Mouse (Mus musculus): Measurements from ENCODE around the gene Slc6a9. TPM values are rescaled to one million over a fixed set of nuclear protein-coding genes. Genes with fewer than 3 reads are reported as not detected.
A peak's percentile ranks its signal among the peaks of the same experiment; 100 is the strongest.

Slc6a9 gene
- polyA plus RNA-seq, 1 experiment from 2014 or later = 15.0 TPM

DNA sequence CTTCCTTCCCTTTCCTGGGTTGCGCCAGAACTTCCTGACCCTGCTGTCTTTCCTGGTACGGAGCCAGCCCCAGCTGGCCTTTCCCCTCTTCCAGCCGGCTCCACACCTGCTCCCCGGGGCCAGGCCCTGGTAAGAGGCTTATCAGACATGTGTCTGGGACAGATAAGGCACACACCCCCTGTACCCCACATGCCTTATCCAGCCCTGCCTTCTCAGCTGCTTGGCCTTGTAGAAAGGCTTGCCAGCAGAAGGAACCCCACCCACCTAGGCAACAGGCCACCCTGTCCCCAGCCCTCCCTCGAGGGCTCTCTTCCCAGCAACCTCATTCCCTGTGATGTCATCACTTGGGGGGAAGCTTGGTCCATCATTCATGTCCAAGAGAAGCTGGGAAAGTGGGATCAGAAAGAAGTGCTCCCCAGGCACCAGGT, 4.2 kb upstream of the Slc6a9 start:
- peak overlapping the region; percentile 39 for H3K4me2 ChIP-seq
- H3K9me3 ChIP-seq = no peaks in the 10 kb centered on the region
- ATAC-seq (ENCODE audit: insufficient read depth, low FRiP score, low read depth) = peak; percentile 91
- H3K27me3 ChIP-seq (replicated peaks) = no peaks in the 10 kb centered on the region
- peak overlapping the region; percentile 77 for H3K27ac ChIP-seq
- H3K36me3 ChIP-seq = no peaks in the 10 kb centered on the region
- H3K4me3 ChIP-seq (replicated peaks) = no peak overlapping the region
- WGBS = 10% methylated on average over 5 of the region's 5 CpGs
- no peak overlapping the region for H3K9ac ChIP-seq
- peaks cover 31% of the 10 kb centered on the region for H3K4me1 ChIP-seq

DNA sequence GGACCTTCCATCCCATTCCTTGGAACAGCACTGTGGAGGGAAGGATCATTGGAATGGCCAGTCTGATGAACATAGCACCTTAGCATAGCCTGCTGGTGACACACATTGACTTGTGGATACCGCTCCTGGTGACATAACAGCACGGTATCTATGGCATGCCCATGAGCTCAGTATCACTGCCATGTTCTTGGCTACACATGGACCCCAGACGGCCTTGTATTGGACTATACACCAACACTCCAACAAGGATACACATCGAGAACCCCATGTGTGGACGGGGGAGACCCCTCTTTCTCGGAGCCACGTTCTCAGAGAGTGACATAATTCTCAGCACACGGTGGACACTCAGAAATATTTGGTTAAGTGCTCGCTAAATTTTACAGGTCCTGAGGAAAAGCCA, 3.5 kb upstream of the Slc6a9 start:
- Histone ChIP-seq H3K9me3 (no peaks in the 10 kb centered on the region), H3K27ac (peak overlapping the region; percentile 77; the same call in 1 of the 2 replicates), H3K4me2 (no peak overlapping the region), H3K4me1 (peaks cover 31% of the 10 kb centered on the region), H3K4me3 (replicated peaks) (no peak overlapping the region), H3K36me3 (no peaks in the 10 kb centered on the region), H3K9ac (no peak overlapping the region), H3K27me3 (replicated peaks) (no peaks in the 10 kb centered on the region)
- ATAC-seq (ENCODE audit: insufficient read depth, low FRiP score, low read depth) = no peak
- 92% methylated on average over 9 of the region's 9 CpGs for WGBS

GRCm38 (mm10) chr4:117831499-117831898, 2.8 kb upstream of the Slc6a9 start:
- H3K9ac ChIP-seq = no peak overlapping the region
- no peak overlapping the region for H3K4me3 ChIP-seq (replicated peaks)
- H3K36me3 ChIP-seq = no peaks in the 10 kb centered on the region
- H3K27ac ChIP-seq = peak overlapping the region; percentile 18; the same call in 1 of the 2 replicates
- no peak overlapping the region for H3K4me2 ChIP-seq
- ATAC-seq (ENCODE audit: insufficient read depth, low FRiP score, low read depth) = no peak
- H3K4me1 ChIP-seq = peaks cover 31% of the 10 kb centered on the region
- 73% methylated on average over 2 of the region's 2 CpGs for WGBS
- no peaks in the 10 kb centered on the region for H3K27me3 ChIP-seq (replicated peaks)
- no peaks in the 10 kb centered on the region for H3K9me3 ChIP-seq

DNA sequence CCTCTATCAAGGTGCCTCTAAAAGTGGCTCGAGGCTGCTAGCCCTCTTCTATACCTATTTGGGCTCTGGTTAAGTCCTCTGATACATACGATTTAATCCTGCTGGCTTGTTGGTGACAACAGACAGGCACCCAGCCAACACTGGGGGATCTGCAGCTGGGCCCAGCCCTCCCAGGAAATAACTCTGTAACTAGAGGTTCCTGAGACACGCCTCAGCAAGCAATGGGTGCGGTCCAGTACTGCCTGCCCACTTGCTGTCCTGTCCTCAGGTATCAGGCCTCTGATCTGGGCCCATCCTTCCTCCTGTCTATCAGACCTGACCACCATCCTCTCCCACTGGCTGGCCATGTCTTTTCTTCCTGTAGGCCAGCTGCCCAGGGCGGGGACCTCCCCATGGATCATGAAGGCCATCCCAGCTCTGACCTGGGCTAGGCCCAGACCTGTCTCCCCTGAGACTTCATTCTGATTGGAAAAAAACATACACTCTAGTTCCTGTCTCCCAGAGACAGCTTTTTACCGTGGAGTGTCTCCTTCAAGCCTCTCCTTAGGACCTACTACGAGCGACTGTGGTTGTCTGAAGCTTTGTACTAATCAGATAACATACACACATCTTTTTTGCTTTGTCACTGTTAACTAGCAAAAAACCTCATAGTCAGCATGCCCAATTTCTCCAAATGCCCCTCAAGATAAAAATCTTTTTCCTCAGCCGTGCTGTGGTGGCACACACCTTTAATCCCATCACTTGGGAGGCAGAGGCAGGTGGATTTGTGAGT, 2.2 kb upstream of the Slc6a9 start:
- Histone ChIP-seq H3K4me3 (replicated peaks) (no peak overlapping the region), H3K9me3 (no peaks in the 10 kb centered on the region), H3K9ac (no peak overlapping the region), H3K4me2 (no peak overlapping the region), H3K4me1 (peaks cover 36% of the 10 kb centered on the region), H3K36me3 (no peaks in the 10 kb centered on the region), H3K27me3 (replicated peaks) (no peaks in the 10 kb centered on the region), H3K27ac (peak overlapping the region; percentile 18; the same call in 1 of the 2 replicates)
- 60% methylated on average over 9 of the region's 9 CpGs for WGBS
- peak; percentile 19; the same call in 1 of the 2 replicates for ATAC-seq (ENCODE audit: insufficient read depth, low FRiP score, low read depth)

DNA sequence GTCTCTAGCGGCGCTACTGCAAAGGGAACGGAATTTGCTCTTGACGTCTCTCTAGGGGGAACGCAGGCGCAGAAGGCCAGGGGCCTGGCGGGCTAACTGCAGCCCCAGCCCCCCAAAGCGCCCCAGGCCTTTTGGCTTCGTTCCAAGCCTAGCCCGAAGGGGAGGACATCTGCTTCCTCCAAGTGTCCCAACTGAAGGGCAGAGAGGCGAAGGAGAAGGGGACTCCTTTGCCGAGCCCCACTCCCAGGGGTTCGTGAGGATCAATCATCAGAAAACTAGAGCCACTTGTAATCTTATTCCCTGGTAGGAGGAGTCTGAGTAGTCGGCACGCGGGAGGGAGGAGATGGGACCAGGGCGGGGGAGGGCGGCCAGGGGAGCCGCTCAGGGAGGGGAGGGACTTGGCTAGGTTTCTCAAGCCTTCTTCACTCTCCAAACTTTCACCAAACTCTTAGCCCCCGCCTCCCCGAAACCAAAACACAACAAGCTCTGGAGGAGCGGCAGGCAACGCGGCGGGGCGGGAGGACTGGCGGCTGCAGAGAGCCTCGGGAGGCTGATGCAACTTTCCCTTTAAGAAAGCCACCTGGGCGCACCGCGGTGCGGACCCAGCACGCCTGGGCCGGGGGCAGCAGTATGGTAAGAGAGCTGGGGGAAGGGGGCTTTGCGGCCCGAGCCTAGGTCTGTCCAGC, 682 bp downstream of the Slc6a9 start:
- WGBS = under 1% methylated on average over 36 of the region's 36 CpGs
- no peaks in the 10 kb centered on the region for H3K36me3 ChIP-seq
- H3K4me2 ChIP-seq = peak overlapping the region; percentile 93

GRCm38 (mm10) chr4:117835531-117836111, 1.3 kb downstream of the Slc6a9 start:
- ATAC-seq (ENCODE audit: insufficient read depth, low FRiP score, low read depth) = peak; percentile 44
- Histone ChIP-seq H3K27ac (peak overlapping the region; percentile 93), H3K9ac (peak overlapping the region; percentile 69), H3K36me3 (no peaks in the 10 kb centered on the region), H3K4me1 (peaks cover 25% of the 10 kb centered on the region), H3K4me3 (replicated peaks) (peak overlapping the region; percentile 58), H3K4me2 (peak overlapping the region; percentile 93), H3K9me3 (no peaks in the 10 kb centered on the region), H3K27me3 (replicated peaks) (no peaks in the 10 kb centered on the region)
- WGBS = under 1% methylated on average over 60 of the region's 60 CpGs

More for the DNA sequence above, 682 bp downstream of the Slc6a9 start:
- H3K4me1 ChIP-seq = peaks cover 31% of the 10 kb centered on the region
- H3K9ac ChIP-seq = peak overlapping the region; percentile 69
- peak overlapping the region; percentile 93 for H3K27ac ChIP-seq
- peak; percentile 42 for ATAC-seq (ENCODE audit: insufficient read depth, low FRiP score, low read depth)
- H3K9me3 ChIP-seq = no peaks in the 10 kb centered on the region
- H3K4me3 ChIP-seq (replicated peaks) = peak overlapping the region; percentile 58
- no peaks in the 10 kb centered on the region for H3K27me3 ChIP-seq (replicated peaks)

GRCm38 (mm10) chr4:117836204-117836767, 2.0 kb downstream of the Slc6a9 start:
- peak; percentile 86 for ATAC-seq (ENCODE audit: insufficient read depth, low FRiP score, low read depth)
- Histone ChIP-seq H3K4me1 (peaks cover 23% of the 10 kb centered on the region), H3K36me3 (no peaks in the 10 kb centered on the region), H3K9me3 (no peaks in the 10 kb centered on the region), H3K4me2 (peak overlapping the region; percentile 93), H3K9ac (peak overlapping the region; percentile 69), H3K27ac (peak overlapping the region; percentile 93), H3K4me3 (replicated peaks) (peak overlapping the region; percentile 58), H3K27me3 (replicated peaks) (no peaks in the 10 kb centered on the region)
- 0% methylated on average over 43 of the region's 48 CpGs for WGBS

DNA sequence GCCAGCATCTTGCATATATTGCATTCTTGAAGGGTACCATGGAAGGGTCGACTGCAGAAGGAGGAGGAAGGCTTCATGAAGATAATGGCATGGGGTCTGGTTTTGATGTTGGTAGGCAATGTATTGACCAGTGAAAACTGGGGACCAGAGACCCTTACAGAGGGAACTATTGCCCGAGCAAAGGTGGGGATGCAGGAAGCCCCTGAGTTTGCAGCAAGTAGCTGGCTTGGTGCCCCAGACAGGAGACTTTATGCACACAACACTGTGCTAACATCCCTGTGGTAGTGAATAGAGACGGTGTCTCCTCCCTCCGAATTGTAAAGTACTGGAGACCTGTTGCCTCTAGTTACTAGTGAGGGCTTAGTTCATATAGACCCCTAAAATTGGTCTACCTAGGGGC, 3.0 kb downstream of the Slc6a9 start:
- H3K36me3 ChIP-seq = no peaks in the 10 kb centered on the region
- H3K27me3 ChIP-seq (replicated peaks) = no peaks in the 10 kb centered on the region
- no peaks in the 10 kb centered on the region for H3K9me3 ChIP-seq
- peaks cover 13% of the 10 kb centered on the region for H3K4me1 ChIP-seq
- peak overlapping the region; percentile 93 for H3K4me2 ChIP-seq
- no peak overlapping the region for H3K9ac ChIP-seq
- no peak overlapping the region for H3K27ac ChIP-seq
- 64% methylated on average over 4 of the region's 4 CpGs for WGBS
- H3K4me3 ChIP-seq (replicated peaks) = peak overlapping the region; percentile 58; the same call in 1 of the 2 replicates
- ATAC-seq (ENCODE audit: insufficient read depth, low FRiP score, low read depth) = no peak

DNA sequence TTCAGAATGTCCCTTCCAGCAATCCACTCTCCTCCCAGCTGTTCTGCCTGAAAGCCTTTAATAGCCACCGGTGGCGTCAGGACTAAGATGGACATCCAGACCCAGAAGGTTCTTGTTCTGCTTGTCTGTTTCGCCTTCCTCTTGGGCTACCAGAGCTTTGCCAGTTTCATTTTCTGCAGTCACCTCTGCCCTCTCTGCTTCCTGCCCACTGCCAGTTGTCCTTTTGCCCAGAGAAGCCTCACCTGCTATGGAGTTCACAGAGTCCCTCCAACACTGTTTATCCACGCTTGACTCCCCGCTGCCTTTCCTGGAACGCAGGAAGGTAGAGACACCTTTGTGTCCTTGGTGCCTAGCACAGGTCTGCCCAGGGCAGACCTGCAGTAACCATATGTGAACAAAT, 5.1 kb downstream of the Slc6a9 start:
- Histone ChIP-seq H3K4me2 (no peak overlapping the region), H3K9me3 (no peaks in the 10 kb centered on the region), H3K27me3 (replicated peaks) (no peaks in the 10 kb centered on the region), H3K4me3 (replicated peaks) (no peak overlapping the region), H3K4me1 (peaks cover 12% of the 10 kb centered on the region), H3K27ac (no peak overlapping the region), H3K9ac (no peak overlapping the region), H3K36me3 (no peaks in the 10 kb centered on the region)
- 67% methylated on average over 6 of the region's 6 CpGs for WGBS
- no peak for ATAC-seq (ENCODE audit: insufficient read depth, low FRiP score, low read depth)

DNA sequence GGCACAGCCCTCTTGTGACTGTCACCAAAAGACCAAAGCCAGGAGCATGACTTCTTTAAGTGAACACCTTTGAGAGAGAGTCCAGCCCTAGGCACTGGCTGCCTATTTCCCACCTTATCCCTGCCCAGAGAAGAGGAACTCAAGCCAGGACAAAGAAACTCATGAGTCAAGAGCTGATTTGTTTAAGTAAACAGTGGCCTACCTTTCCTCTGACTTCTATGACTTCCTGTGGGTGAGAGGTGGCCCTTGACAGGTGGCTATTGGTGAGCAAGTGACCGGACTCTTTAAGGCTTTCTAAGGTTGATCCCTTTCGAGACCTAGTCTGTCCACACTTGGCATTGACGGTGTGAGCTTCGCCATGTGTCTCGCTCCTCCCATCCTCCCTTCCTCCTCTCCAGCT, 6.5 kb downstream of the Slc6a9 start:
- 79% methylated on average over 5 of the region's 5 CpGs for WGBS
- peaks cover 8% of the 10 kb centered on the region; the same call in 1 of the 2 replicates for H3K4me1 ChIP-seq
- H3K9ac ChIP-seq = no peak overlapping the region
- no peak overlapping the region for H3K4me3 ChIP-seq (replicated peaks)
- peak overlapping the region; percentile 22; the same call in 1 of the 2 replicates for H3K27ac ChIP-seq
- H3K27me3 ChIP-seq (replicated peaks) = no peaks in the 10 kb centered on the region
- no peaks in the 10 kb centered on the region for H3K36me3 ChIP-seq
- H3K4me2 ChIP-seq = no peak overlapping the region
- no peak for ATAC-seq (ENCODE audit: insufficient read depth, low FRiP score, low read depth)
- H3K9me3 ChIP-seq = no peaks in the 10 kb centered on the region

DNA sequence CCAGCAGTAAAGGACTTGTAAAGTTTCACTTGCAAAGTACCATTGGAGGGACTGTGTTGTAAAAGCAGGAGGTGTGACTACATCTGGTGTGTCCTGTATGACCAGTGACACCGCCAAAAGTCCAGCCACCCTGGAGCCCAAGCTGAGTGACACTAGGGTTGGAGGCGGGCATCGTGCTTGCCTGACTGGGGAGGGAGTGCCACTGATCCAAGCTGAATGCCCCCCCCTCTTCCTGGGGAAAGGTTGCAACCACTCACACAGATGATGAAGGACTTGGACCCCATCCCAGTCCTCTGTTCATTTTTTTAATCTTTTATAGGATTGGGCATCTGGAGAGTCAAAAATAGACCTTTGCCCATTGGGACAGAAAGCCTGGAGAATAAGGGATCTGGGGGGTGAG, 7.3 kb downstream of the Slc6a9 start:
- H3K4me2 ChIP-seq = no peak overlapping the region
- H3K4me3 ChIP-seq (replicated peaks) = no peak overlapping the region
- no peaks in the 10 kb centered on the region for H3K9me3 ChIP-seq
- 74% methylated on average over 3 of the region's 3 CpGs for WGBS
- no peak for ATAC-seq (ENCODE audit: insufficient read depth, low FRiP score, low read depth)
- peaks cover 8% of the 10 kb centered on the region; the same call in 1 of the 2 replicates for H3K4me1 ChIP-seq
- H3K36me3 ChIP-seq = no peaks in the 10 kb centered on the region
- H3K27ac ChIP-seq = no peak overlapping the region
- H3K27me3 ChIP-seq (replicated peaks) = no peaks in the 10 kb centered on the region
- H3K9ac ChIP-seq = no peak overlapping the region
